Mouse (Mus musculus) cerebral cortex, adult 2 months (tissue): Measurements from ENCODE around the gene Synj2bp.

Source experiments
- WGBS: fragments of 180-500 bp; shearing (Covaris S2); methylation state at CpG from one replicate; pipeline ENCODE4 v1.1.7; 2018; 5-methylcytosine and 5-hydroxymethylcytosine counted together

Synj2bp gene

GRCm38 (mm10) chr12:81532316-81533028 is at the start of gene Synj2bp, which contains the start of gene Gm20498:
TSS of gene Synj2bp (minus strand) at chr12:81532911.
TSS of gene Gm20498 (minus strand) at chr12:81532905.
- under 1% methylated on average over 46 of the region's 46 CpGs for WGBS

GRCm38 (mm10) chr12:81568374-81568773 is 35.7 kb upstream of the Synj2bp start, which contains the start of gene Adam21:
TSS of gene Adam21 (minus strand) at chr12:81568474.
- WGBS, result 79% methylated on average over 1 of the region's 1 CpGs

GRCm38 (mm10) chr12:81567931-81568330 is 35.2 kb upstream of the Synj2bp start:
- 58% methylated on average over 5 of the region's 5 CpGs for WGBS

GRCm38 (mm10) chr12:81564173-81564572 is 31.5 kb upstream of the Synj2bp start:
- WGBS, result 72% methylated on average over 3 of the region's 3 CpGs

- WGBS, result 87% methylated on average over 3 of the region's 3 CpGs
Measured at GRCm38 (mm10) chr12:81549286-81549685, 16.6 kb upstream of the Synj2bp start.

- WGBS, result 74% methylated on average over 4 of the region's 4 CpGs
Measured at GRCm38 (mm10) chr12:81547163-81547562, 14.5 kb upstream of the Synj2bp start.

GRCm38 (mm10) chr12:81533029-81533419 is 313 bp upstream of the Synj2bp start:
- WGBS, result 17% methylated on average over 4 of the region's 4 CpGs

GRCm38 (mm10) chr12:81530587-81530986 is 2.1 kb downstream of the Synj2bp start:
- WGBS, result 76% methylated on average over 8 of the region's 8 CpGs

- 97% methylated on average over 9 of the region's 9 CpGs for WGBS
Measured at GRCm38 (mm10) chr12:81496906-81497305, 35.8 kb downstream of the Synj2bp start.

GRCm38 (mm10) chr12:81490491-81490890 is 42.2 kb downstream of the Synj2bp start:
- 94% methylated on average over 5 of the region's 5 CpGs for WGBS

GRCm38 (mm10) chr12:81485311-81485710 is 47.4 kb downstream of the Synj2bp start:
- WGBS, result 37% methylated on average over 6 of the region's 6 CpGs

GRCm38 (mm10) chr12:81484727-81485191 is 48.0 kb downstream of the Synj2bp start, which contains the start of gene Cox16:
TSS of gene Cox16 (minus strand) at chr12:81485127.
- under 1% methylated on average over 31 of the region's 31 CpGs for WGBS

- 0% methylated on average over 7 of the region's 7 CpGs for WGBS
Measured at GRCm38 (mm10) chr12:81484212-81484611, 48.5 kb downstream of the Synj2bp start.

- WGBS, result 34% methylated on average over 17 of the region's 17 CpGs
Measured at GRCm38 (mm10) chr12:81483656-81484055, 49.1 kb downstream of the Synj2bp start.

GRCm38 (mm10) chr12:81459051-81459450 is 73.7 kb downstream of the Synj2bp start:
- WGBS, result 98% methylated on average over 7 of the region's 7 CpGs
